Mouse (Mus musculus): Measurements from ENCODE around the gene Abcf2.
"Not testable (repeated sequence)": the region's sequence is repeated elsewhere in the genome, so short reads cannot be mapped to it uniquely, and the experiment has no call there.

Abcf2 gene

DNA sequence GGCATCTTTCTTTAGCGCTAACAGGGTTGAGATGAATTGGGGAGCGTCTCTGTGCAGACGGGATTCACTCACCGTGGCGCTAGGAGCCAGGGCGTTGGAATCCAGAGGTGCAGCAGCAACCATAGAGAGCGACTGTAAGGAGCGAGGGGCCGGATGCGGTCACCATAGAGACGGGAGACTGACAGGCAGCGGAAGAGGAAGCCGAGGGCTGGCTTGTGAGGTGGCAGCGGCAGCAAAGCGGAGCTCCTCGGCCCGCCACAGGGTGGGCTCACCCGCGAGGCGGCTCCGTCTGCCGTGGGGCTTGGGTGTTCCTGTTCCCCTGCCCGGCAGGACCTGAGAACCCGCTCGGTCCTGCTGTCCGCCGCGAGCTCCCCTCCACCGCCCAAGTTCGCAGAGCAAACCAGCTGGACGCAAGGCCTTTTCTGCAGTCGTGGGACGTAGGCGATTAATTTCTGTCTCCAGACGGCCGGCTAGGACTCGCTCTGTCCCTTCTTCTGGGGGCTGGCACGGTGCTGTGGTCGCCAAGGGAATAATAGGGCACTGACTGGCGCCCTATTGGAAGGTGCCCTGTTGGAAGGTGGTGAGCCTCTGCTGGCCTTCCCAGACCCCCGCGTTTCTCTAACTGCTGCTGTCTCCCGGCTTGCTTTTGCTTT lies 9.4 kb upstream of the Abcf2 start, which contains the start of gene Chpf2:
Chpf2 (plus strand) TSS at position 195 of the 653 bp plus-strand sequence.
- DNase-seq (ENCODE audit: low spot score in 2 of 2): peak; percentile 80 to 81

DNA sequence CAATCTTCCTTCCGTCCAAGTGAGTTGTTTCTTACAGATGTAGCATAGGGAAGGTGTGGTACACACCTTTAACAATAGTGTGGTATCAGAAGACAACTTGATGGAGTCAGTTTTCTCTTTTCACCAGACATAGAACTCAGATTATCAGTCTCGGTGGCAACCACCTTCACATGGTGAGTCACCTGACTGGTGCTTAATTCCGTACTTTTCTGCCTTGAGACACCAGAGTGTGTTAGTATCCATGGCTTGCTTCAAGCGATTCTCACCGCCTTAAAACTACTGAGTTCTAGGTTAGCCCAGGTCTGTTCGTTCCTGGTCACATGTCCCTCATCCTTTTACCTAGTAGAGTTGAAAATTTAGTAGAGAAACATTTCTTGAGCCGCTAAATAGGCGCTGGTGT lies 8.8 kb upstream of the Abcf2 start:
- DNase-seq (ENCODE audit: low spot score in 2 of 2): no peak

GRCm38 (mm10) chr5:24578109-24578963 lies 1.1 kb upstream of the Abcf2 start:
- no peak for DNase-seq (ENCODE audit: low spot score in 2 of 2)

GRCm38 (mm10) chr5:24576801-24577182 lies 475 bp downstream of the Abcf2 start:
- DNase-seq (ENCODE audit: low spot score in 2 of 2): no peak

GRCm38 (mm10) chr5:24575948-24576347 lies 1.3 kb downstream of the Abcf2 start:
- no peak for DNase-seq (ENCODE audit: low spot score in 2 of 2)

- no peak for DNase-seq (ENCODE audit: low spot score in 2 of 2)
These were observed 20.6 kb downstream of the Abcf2 start, which contains the start of gene 4931409K22Rik for GRCm38 (mm10) chr5:24556709-24557108. 4931409K22Rik (minus strand) TSS chr5:24556809.

GRCm38 (mm10) chr5:24555335-24555734 lies 21.9 kb downstream of the Abcf2 start:
- not testable (repeated sequence) for DNase-seq (ENCODE audit: low spot score in 2 of 2)

DNA sequence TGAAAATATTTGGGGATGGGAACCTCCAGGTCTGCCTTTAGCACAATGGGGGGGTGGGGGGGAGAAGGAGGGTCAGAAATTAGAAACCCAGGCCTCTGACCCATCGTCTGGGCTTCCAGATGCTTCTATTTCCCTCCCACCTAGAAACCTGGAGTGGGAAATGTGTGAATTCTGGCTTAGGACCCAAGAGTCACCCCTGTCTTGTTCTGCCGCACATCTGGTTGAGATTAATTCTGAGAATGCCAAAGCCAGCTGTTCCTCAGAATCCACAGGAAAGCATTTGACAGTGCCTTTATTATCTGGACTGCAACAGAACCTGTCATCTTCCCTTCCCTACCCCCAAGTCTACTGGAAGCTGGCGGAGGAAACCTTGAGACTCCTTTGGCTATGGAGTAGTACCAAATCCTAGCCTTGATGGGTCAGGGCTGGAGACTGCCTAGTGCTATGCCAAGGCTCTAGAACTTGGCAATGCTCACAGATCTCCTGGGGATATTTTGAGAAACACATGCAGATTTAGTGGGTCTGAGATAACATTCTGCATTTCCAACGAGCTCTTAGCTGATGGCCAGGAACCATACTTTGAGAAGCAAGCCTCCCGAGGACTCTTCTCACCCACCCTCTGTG lies 23.5 kb downstream of the Abcf2 start:
- no peak for DNase-seq (ENCODE audit: low spot score in 2 of 2)

GRCm38 (mm10) chr5:24551317-24551688 lies 26.0 kb downstream of the Abcf2 start:
- DNase-seq (ENCODE audit: low spot score in 2 of 2): no peak

DNA sequence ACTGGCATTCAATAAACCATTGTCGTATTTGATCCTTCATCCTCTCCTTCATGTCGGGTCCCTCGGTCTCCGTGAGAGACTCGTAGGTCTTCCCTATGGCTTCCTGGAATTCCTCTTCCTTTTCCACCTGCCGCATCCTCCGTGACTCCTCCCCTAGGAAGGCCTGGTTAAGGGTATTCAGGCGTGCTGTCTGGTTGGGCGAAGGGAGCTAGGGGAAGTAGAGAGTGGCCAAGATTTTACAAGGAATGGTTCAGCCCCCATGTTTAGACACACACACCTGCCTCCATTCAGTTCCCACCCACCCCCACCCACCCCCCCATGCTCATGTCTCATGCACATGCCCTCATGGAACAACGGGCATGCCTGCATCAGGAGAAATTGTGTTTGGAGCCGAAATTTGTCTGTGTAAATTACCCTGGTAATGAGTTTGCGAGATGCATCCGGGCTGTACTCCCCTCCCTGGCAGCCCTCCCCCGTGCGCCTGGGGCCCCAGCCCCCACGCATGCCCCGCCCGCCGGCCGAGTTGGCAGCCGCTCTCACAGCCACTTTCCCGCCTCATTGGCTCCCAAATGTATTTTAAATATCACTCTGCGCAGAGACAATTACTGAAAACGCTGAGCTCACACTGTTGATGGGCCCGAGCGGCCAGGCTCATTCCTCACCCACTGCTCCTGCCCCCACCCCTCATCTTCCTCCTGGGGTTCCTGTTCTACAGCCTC lies 26.5 kb downstream of the Abcf2 start:
- DNase-seq (ENCODE audit: low spot score in 2 of 2): peak; percentile 28 to 43

GRCm38 (mm10) chr5:24542643-24543042 lies 34.6 kb downstream of the Abcf2 start:
- DNase-seq (ENCODE audit: low spot score in 2 of 2): no peak

DNA sequence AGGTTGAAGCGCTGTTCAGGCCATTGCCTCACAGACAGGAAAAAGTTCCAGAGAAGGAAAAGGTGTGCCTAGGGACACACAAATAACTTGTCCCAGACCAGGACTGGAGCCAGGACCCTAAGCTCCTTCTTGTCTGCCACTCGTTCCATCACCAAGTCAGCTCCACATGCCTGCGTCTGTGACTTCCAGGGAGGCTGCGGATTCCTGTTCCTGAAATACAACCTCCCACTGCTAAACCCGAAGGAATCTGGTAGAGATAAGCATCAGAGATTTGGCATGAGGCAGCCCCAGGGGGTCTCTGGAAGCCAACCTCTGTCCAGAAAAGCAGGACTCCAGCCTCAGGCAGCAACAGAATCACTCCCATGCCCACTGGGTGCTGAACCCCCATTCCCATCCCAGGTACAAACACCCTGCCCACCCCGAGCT lies 36.1 kb downstream of the Abcf2 start:
- no peak for DNase-seq (ENCODE audit: low spot score in 2 of 2)

GRCm38 (mm10) chr5:24540387-24541143 lies 36.7 kb downstream of the Abcf2 start, which contains the start of gene Asb10:
Asb10 (minus strand) TSS chr5:24540978.
- DNase-seq (ENCODE audit: low spot score in 2 of 2): peak; percentile 23 to 37

DNA sequence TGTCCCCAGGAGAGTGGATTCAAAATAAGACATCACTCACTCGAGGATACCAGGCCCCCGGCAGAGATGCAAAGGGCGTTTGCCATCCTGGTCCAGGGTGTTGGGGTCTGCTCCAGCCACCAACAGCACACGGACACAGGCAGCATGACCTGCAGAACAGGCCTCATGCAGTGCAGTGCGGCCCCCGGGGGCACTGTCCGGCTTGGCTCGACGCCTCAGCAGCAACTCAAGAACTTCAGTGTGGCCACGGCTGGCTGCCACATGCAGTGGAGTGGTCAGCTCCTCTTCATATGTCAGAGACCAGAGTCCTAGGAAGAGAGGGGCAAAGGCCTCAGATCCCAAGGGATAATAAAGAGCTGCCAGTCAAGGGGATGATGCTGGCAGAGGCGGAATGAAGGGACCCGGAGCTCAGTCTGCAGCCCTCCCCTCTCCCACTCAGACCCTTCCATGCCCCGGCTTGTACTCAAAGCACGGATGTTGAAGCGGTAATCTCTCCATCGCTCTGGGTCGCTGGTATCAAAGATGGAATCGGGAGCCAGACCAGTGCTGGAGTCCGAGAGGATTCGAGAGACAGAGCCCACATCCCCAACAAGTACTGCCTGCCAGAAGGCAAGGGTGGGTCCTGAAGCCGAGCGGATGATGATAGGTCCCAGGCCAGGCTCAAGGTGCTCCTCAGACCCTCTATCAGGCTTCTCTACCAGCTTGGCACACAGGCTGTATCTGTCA lies 37.5 kb downstream of the Abcf2 start:
- DNase-seq (ENCODE audit: low spot score in 2 of 2): no peak

- no peak for DNase-seq (ENCODE audit: low spot score in 2 of 2)
These were observed 39.6 kb downstream of the Abcf2 start for GRCm38 (mm10) chr5:24537618-24538017.

GRCm38 (mm10) chr5:24536511-24536910 lies 40.8 kb downstream of the Abcf2 start:
- no peak for DNase-seq (ENCODE audit: low spot score in 2 of 2)

- no peak for DNase-seq (ENCODE audit: low spot score in 2 of 2)
These were observed 41.5 kb downstream of the Abcf2 start for GRCm38 (mm10) chr5:24535731-24536130.

GRCm38 (mm10) chr5:24534292-24534691 lies 43.0 kb downstream of the Abcf2 start:
- DNase-seq (ENCODE audit: low spot score in 2 of 2): no peak

- DNase-seq (ENCODE audit: low spot score in 2 of 2): no peak
These were observed 43.9 kb downstream of the Abcf2 start for GRCm38 (mm10) chr5:24533391-24533790.

DNA sequence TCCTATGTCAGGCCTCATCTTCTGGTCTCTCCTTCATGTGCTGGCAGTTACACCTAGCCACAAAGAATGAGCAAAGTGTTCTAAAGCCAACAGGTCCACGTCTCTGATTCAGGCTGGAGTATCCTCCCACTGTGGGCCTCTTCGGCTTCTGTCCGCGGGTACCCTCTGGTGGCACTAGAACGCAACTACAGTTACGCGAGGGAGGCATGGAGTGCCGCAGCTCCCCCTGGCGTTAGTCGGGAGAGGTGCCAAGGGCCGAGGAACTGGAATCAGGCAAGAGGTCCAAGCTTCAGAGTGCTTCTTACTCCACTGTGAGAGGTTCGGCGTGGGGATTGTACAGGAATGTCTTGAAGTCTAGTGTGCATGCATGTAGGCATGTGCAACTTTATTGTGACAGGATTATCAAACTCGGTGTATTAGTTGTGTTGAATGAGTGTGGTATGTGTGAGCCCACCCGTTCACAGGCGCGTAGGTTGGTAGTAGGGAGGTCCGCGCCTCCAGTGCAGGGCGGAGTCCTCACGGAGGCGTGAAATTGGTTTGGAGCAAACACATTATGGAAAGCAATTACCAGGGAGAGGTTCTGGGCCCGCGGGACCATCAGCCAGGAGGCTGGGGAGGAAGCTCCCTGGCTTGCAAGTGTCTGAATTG lies 47.1 kb downstream of the Abcf2 start:
- peak; percentile 78 to 82 for DNase-seq (ENCODE audit: low spot score in 2 of 2)
